Mouse (Mus musculus) gastrocnemius, adult 18-20 months (tissue): ENCODE measurements at regions not wholly inside any gene's neighbourhood (a gene's known extent, or its start where the extent isn't known, plus 50 kb on each side); places are given as distances from the start of the nearest gene placed in this dataset.

Experiments
- DNase-seq: peaks from one replicate; pipeline ENCODE4 v3.0.0; 2021; ENCODE audit warnings: low spot score

- DNase-seq: no peak
Measured at GRCm38 (mm10) chr4:54430789-54431188, 514.1 kb upstream of the Zfp462 start.

GRCm38 (mm10) chr4:54460596-54460995, 484.3 kb upstream of the Zfp462 start:
- no peak for DNase-seq

DNA sequence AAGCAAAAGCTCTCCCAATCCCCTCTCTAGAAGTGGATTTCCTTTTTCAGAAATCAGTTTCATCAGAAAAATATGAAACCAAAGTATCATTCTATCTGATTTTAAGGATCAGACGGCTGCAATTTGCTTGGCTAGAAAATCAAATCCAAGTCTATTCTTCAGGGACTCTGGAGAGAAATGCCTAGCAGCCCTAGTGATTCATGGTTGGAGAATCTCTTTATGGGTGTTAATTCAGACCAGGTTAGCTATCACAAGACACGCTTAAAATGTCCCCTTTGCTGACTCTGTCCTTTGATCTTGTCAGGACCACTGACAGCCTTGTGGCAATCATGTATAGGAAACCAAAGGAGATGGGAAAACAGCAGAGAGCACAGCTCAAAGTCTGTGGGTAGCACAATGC, 475.7 kb upstream of the Zfp462 start:
- DNase-seq: no peak

- DNase-seq: no peak
Measured at GRCm38 (mm10) chr4:54470022-54471008, 474.5 kb upstream of the Zfp462 start.

DNA sequence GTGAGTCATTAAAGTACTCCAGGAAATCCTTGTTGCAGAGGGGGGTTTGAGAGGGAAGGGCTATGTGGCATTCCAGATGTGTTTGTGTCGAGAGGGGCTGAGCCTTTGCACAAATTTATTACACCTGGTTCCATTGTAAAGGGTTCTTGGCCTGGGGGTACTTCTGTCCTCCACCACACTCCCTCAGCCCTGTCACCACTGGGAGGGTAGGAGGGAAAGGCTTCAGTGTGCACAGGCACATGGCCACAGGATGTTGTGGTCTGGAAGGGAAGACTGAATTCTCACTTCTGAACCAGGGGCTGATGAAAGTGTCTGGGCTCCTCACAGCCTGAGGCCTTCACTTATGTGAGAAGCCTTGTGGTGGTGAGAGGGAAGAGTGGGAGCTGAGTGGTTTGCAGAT, 473.8 kb upstream of the Zfp462 start:
- no peak for DNase-seq

- no peak for DNase-seq
Measured at GRCm38 (mm10) chr4:54481766-54482165, 463.1 kb upstream of the Zfp462 start.

DNA sequence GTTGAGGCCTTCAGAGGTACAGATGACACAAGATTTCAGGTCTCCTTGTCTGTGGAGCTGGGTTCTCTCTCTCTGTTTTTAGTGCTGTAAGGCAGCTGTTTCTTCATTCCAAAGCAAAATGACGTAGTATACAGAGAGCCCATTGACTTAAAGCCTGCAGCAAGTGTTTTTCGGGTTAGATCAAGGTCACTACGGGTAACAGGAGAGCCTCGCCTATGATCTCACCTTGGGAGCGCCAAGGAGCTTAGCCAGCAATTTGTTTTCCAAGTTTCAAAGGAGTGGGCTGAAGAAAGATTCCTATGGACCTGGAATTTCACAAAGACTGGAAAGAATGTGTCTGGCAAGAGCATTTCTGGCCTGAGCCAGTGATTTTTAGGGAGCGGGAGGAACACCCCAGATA, 451.8 kb upstream of the Zfp462 start:
- DNase-seq: peak; percentile 44

- no peak for DNase-seq
Measured at GRCm38 (mm10) chr4:54497312-54497994, 447.4 kb upstream of the Zfp462 start.

- no peak for DNase-seq
Measured at GRCm38 (mm10) chr4:54515934-54516333, 428.9 kb upstream of the Zfp462 start.

GRCm38 (mm10) chr4:54523283-54523682, 421.6 kb upstream of the Zfp462 start:
- no peak for DNase-seq

DNA sequence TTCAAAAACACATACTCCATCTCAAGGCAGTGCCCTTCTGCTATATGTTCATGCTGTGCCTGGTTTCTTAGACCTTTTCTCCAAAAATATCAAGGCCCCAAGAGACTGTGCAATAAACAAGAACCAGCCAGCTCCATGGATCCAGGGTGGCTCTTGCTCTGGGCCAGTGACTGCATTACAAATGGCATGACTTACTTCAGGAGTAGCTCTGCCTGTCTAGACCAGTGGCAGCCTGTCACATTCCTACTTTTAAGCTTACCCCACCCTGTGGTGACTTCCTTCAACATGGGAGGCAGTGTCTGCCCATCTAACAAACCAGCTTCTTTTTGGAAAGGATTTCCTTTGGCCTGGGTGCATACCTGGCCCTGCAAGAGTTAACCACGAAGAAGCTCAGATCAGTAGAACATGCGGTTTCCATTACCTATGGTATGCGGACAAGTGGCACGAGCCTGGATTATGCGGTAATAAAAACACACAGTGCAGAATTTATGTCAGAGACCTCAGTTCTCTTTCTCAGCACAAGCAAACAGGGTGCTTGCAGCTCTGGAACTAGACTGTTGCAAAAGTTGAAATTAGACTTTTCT, 418.8 kb upstream of the Zfp462 start:
- DNase-seq: no peak

GRCm38 (mm10) chr4:54527660-54528059, 417.2 kb upstream of the Zfp462 start:
- DNase-seq: peak; percentile 24

DNA sequence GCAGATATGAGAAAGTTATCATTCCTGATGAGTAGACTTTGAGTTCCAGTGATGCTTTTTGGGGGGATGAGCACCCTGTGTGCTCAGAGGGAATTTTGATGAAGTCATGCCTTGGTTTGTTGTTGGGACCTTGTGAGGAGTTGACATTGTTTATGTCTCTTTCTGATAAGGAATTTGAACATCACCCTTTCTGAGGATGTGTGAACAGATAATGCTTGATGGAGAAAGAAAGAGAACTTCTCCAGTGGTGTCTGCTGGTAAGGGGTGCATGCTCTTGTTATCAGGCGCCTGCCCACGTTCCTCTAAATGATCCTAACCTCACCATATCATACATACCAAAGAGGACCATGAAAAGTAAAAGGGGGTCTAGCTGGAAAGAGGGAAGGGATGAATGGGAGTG, 413.1 kb upstream of the Zfp462 start:
- no peak for DNase-seq

- DNase-seq: no peak
Measured at GRCm38 (mm10) chr4:54533846-54534245, 411.0 kb upstream of the Zfp462 start.

GRCm38 (mm10) chr4:54552864-54553618, 391.8 kb upstream of the Zfp462 start:
- DNase-seq: no peak

DNA sequence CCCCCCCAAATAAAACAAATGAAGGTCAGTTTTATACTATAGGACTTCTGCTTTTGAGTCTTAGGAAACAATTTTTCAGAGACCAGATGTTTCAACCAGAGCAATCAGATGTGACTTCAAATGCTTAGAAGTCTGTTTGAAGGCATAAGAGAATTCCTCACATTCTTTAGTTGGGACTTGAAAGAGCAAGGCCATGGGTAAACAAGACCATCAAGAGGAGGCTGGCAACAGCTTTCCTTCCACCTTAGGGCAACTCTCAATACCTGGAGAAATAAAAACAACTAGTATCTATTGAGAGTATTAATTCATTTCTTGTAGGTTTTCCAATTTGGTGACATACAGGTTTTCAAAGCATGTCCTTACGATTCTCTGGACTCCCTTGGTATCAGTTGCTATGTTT, 381.8 kb upstream of the Zfp462 start:
- no peak for DNase-seq

- no peak for DNase-seq
Measured at GRCm38 (mm10) chr4:54573185-54573584, 371.7 kb upstream of the Zfp462 start.

- DNase-seq: peak; percentile 22
Measured at GRCm38 (mm10) chr4:54587197-54587596, 357.7 kb upstream of the Zfp462 start.

DNA sequence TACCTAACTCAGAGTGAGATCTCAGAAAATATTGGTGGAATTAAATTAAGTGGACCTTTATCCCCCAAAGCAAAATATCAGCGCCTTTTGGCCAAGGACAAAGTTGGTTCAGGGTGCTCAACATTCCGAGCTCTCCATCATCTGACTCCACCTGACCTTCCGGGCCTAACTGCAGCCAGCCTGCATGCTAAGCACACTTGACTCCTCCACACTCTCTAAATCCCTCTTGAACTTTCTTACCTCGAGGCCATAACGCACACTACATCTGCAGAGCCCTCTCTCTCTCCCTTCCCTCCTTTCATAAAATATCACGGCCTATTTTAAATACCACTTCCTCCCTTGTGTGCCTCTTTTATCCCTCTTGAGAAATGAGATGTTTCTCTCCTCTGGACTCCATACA, 356.1 kb upstream of the Zfp462 start:
- DNase-seq: no peak

- no peak for DNase-seq
Measured at GRCm38 (mm10) chr4:54601671-54602512, 343.0 kb upstream of the Zfp462 start.
